Mouse (Mus musculus): ENCODE measurements at regions not wholly inside any gene's neighbourhood (a gene's known extent, or its start where the extent isn't known, plus 50 kb on each side); places are given as distances from the start of the nearest gene placed in this dataset.
"Not testable (repeated sequence)": the region's sequence is repeated elsewhere in the genome, so short reads cannot be mapped to it uniquely, and the experiment has no call there.

DNA sequence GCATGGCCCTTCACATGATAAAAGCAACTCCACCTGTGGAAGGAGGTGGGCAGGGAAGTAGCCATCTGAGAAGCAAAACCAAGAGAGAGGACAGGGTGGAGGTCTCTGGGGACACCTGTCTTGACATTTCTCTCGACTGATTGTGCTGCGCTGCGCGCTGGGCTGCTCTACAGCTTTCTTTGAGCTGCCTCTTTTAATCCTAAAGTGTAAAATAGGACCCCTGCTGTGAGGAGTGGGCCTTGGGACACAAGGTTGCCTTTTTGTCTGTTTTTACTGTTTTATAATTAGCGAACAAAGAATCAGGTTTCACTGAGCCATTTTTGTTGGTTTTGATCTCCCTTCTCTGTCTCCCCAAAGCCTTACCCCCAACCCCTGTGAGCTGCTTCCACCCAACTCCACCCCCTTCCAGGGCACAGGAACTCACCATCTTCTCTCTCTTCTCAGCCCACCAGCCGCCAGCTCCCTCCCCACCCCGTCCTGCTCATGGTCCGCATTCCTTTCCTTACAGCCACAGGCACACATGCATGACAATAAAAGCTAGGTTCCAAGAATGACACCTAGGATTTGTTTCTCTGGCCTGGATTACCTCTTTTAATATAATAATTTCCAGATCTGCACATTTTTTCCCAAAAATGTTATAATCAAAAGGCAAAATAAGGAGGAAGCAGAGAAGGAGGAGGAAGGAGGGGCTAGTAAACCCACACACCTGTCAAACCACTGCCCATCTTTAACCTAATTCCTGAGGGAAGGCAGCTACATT, 57.3 kb downstream of the Cbln4 start:
- DNase-seq (ENCODE audit: low spot score in 2 of 2), result no peak

DNA sequence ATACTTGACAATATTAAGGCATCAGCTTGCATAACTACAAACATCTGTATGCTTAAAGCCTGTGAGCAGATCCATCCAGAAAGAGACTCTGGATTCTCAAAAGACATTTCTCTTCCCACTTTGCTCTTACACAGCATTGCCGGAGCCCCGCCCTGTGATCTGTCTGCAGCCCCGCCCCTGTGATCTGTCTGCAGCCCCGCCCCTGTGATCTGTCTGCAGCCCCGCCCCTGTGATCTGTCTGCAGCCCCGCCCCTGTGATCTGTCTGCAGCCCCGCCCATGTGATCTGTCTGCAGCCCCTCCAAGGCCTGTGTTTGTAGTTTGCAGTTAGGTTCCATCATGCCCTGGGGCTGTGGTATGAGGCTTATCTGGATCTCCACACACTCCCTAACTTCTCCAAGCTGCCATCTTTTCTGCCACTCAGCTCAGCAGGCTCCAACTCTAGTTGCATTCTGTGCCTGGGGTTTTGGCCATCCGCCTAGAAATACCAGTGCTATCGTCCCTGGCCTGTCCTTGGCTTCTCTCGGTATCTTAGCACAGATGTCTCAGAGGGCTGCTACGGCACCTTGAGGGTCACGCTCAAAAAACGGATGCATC, 73.9 kb downstream of the Cbln4 start:
- no peak for DNase-seq (ENCODE audit: low spot score in 2 of 2)

- no peak for DNase-seq (ENCODE audit: low spot score in 2 of 2)
Measured at GRCm38 (mm10) chr2:171946569-171947250, 96.6 kb downstream of the Cbln4 start.

DNA sequence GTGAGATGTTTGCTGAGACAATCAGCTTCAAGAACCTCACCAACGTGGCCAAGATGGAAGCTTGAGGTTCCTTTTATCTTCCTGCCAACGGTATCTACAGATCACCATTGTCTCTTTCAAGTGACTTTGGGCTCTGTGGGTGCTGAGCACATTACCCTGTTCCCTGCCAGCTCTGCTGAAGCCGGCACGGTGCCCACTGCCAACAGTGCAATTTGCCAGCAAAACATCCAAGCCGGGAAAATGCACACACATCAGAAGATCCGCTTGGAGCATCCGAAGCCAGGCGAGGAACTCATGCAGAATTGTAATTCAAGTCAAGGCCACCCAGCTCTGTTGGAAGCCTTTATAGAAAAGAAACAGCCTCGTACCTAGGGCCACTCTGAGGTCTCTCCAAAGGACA, 100.6 kb downstream of the Cbln4 start:
- peak in 1 of 2 experiments; percentile 10 for DNase-seq (ENCODE audit: low spot score in 2 of 2)

DNA sequence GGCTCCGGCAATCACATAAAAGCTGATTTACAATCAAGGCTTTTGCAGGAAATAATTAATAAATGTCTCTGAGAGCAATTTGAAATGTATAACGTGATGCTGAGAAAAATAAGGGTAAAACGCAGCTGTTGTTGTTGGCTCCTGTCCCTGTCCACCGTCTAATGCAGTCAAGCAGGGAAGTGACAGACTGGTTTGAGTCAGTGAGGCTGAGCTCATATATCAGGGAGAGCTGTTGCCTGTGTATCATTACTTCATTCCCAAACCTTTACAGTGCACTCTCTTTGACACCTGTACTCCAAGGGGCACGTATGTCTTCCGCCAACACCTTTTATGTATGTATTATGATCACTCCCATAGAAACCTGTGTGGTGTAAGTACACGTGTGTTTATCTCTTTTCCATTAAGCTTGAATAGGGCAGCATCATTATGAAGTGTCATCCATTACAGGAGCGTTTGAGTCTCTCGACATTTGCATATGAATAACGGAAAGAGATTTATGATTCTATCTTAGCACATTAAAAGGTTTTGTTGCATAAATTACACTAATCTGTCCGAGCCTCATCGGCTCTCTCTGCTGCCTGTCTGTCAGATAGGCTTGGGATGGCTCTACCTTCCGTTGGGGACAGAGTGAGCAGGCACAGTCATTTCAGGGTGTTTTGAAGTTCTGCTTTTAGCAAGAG, 107.5 kb downstream of the Cbln4 start:
- no peak for DNase-seq (ENCODE audit: low spot score in 2 of 2)

DNA sequence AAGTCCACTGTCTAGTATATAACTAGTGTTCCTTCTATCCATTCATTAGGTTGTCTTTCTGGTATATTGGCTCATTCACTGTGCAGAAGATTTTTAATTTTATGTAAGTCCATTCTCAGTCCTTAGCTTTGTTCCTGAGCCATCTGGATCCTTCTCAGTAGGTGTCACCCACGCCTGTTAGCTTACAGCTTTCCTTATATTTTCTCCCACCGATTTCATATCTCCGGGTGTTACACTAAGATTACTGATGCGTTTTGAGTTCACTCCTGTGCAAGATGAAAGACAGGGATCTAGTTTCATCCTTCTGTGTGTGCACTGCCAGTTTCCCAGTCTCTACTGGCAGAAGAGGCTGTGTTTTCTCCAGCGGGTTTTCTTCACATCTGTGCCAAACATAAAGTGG, 122.3 kb downstream of the Cbln4 start:
- no peak for DNase-seq (ENCODE audit: low spot score in 2 of 2)

DNA sequence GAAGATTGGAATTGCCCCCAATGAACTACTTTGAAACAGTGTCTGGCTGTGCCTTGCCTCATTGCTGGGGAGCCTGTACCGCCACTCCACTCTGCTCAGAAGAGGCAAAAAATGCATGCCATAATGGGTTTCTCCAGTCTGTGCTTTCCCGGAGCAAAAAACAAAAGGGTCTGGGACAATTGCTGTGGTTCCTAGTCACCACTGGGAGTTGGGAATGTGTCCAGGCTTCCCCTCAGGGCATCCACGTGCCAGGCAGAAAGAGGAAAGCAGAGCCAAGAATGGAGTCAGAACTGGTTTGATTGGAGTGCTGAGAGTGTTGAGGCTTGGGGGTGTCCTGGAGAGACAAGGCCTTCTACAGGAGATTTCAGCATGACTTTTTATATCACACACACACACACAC, 156.0 kb downstream of the Cbln4 start:
- no peak for DNase-seq (ENCODE audit: low spot score in 2 of 2)

DNA sequence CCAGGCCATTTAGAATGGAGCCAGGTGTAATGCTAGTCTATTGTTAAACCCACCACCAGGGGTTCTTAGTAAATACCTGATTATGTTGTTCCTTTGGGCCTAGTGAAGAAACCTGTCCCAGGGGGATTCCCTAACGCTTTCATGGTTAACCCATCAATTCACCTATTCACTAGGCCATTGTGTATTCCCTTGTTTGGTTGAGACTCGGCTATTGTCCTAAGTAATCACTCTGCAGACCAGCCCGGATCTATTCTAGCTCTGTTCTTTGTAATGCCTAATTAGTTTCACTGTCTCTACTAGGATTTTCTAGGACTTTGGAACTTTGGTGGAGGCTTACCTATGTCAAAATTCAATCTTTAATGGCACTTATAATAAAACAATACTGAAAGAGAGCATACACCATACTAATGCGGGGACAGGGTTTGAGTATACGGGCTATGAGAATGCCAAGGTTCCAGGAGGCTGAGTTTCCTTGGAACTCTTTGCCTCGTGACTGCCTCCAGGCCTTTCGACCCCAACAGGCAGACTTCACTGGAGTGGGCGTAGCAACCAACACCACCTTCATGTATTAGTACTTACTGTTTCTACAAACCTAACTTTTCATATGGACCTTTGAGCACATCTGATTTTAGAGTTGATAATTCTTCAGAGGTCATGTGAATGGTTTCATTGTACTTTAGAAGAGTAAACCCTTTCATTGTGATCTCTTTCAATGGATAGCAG, 163.9 kb downstream of the Cbln4 start:
- DNase-seq (ENCODE audit: low spot score in 2 of 2), result not testable (repeated sequence)

- no peak for DNase-seq (ENCODE audit: low spot score in 2 of 2)
Measured at GRCm38 (mm10) chr2:171867550-171867949, 175.7 kb downstream of the Cbln4 start.

GRCm38 (mm10) chr2:171864376-171864965, 178.8 kb downstream of the Cbln4 start:
- DNase-seq (ENCODE audit: low spot score in 2 of 2), result no peak

DNA sequence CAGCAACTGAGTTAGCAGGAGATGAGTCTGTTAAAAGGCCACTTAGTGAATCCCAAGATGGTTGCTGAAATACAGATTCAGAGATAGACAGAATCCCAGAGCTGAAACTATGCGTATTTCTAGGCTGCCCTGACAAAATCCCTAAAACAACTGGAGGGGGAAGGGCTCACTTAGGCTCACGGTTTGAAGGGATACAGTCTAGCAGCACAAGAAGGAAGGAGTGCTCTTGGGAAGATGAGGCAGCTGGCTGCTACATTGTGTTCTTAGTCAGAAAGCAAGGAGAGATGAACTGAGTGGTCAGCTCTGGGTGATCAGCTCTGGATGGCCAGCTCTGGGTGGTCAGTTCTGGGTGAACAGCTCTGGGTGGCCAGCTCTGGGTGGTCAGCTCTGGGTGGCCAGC, 180.6 kb downstream of the Cbln4 start:
- no peak for DNase-seq (ENCODE audit: low spot score in 2 of 2)

- DNase-seq (ENCODE audit: low spot score in 2 of 2), result no peak
Measured at GRCm38 (mm10) chr2:171858894-171859293, 184.4 kb downstream of the Cbln4 start.

DNA sequence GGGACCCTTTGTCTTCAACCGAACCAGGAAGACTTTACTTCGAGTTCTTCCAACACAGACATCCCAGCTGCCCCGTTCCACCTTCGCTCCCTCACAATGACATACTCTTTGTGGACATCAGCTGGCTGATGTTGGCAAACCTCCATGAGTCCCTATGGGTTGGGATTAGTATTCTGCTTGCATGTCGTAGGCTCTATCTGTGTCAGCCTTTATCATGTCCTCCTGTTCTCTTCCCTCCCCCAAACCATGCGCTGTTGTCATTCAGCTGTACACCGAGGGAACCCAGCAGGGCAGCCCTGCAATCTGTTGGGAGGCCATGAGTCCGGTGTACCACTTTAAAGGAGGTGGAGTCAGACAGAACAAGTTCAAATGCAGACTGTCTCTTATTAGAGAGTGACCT, 186.8 kb downstream of the Cbln4 start:
- DNase-seq (ENCODE audit: low spot score in 2 of 2), result no peak

DNA sequence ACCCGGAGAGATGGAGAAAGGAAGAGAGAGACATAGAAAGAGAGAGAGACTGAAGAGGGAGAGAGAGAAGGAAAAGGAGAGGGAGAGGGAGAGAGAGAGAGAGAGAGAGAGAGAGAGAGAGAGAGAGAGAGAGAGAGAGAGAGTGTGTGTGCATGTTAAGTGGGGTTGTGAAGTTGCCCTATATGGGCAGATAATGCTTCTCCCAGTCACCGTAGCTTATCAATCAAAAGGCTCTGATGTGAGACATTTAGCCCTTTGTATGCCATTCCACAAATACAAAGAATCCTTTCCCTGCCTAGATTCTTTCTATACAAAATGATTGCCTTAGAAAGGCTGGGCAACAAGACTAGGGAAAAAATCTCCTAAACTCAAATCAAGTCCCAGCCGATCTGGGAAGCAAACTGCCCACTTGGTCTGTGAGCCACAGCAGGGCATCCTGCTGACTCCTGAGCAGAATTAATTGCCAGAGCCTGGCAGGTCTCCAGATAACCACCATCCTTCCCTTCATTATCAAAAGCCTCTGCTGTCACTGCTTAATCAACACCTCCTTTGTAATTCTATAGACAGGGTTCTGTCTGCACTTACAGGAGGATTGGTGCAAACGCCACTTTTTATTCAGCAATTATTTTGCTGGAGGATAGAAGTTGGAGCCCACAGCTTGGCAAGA, 196.3 kb downstream of the Cbln4 start:
- DNase-seq (ENCODE audit: low spot score in 2 of 2), result no peak

- no peak for DNase-seq (ENCODE audit: low spot score in 2 of 2)
Measured at GRCm38 (mm10) chr2:171840058-171840713, 203.1 kb downstream of the Cbln4 start.

- DNase-seq (ENCODE audit: low spot score in 2 of 2), result no peak
Measured at GRCm38 (mm10) chr2:171822156-171822555, 221.1 kb downstream of the Cbln4 start.

GRCm38 (mm10) chr2:171818504-171818903, 224.8 kb downstream of the Cbln4 start:
- DNase-seq (ENCODE audit: low spot score in 2 of 2), result no peak

DNA sequence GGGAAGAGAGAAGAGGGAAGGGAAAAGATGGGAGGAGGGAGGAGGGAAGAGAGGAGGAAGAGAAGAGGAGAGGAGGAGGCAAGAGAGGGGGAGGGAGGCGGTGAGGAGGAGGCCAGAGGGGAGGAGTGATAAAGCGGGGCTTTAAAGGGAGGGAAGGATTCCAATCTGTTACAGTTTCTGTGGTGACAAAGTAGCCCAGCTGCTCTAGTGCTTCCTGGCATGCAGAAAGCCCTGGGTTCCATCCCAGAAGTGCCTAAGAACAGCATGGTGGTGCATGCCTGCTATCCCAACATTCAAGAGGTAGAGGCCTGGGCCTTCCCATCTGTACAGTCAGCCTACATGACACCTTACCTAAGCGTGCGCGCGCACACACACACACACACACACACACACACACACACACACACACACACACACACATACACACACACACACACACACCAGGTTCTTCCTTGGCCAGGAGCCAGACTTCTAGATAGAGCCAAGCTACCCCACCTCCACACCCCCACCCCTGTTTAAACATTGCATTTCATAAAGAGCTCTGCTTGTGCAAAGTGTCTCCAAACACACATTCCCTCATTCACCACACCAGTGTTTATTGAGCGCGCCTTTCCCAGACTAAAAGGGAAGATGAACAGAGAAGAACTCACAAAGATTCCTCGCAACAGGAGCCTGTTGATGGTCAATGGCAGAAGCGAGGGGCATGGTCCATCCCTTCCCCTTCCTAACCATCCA, 226.4 kb downstream of the Cbln4 start:
- peak in 1 of 2 experiments; percentile 10 for DNase-seq (ENCODE audit: low spot score in 2 of 2)

GRCm38 (mm10) chr2:171812701-171813100, 230.6 kb downstream of the Cbln4 start:
- no peak for DNase-seq (ENCODE audit: low spot score in 2 of 2)

DNA sequence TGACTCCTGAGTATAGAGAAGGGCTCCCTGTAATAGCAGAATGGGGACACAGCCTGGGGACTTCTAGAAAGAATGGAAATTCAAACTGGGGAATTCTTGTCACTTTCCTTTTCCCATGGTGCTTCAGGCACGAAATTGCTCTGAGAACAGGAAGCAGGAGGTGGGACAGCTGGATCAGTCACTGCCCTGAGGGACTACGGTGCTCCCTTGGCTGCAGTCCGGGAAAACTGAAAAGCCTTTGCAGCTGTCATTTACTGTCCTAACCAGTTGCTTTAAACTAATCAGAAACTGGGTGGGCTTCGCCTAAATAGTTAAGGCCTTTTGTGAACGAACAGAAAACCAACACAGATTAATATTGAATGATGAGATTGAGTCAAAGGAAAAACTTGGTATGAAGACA, 237.9 kb downstream of the Cbln4 start:
- no peak for DNase-seq (ENCODE audit: low spot score in 2 of 2)
